Mouse (Mus musculus) midbrain, embryonic 15.5 days (tissue): Measurements from ENCODE around the gene AL732309.1. TPM values are rescaled to one million over a fixed set of nuclear protein-coding genes. Genes with fewer than 3 reads are reported as not detected.
A peak's percentile ranks its signal among the peaks of the same experiment; 100 is the strongest.

ENCODE experiments used
- ATAC-seq: fragments of 200-750 bp; cut with Nextera tagmentation; replicated peaks from 2 replicates; pipeline ENCODE4 v1.8.0; 2017; ENCODE audit warnings: moderate TSS enrichment
- H3K27ac ChIP-seq: fragments of 300-500 bp; sonication (generic); 2 replicates; pipeline ENCODE4 v1.5.1; 2015; ENCODE audit warnings: mild to moderate bottlenecking, inconsistent platforms
- H3K27me3 ChIP-seq: fragments of 300-500 bp; sonication (generic); replicated peaks from 2 replicates; pipeline ENCODE4 v1.6.1; 2015; ENCODE audit warnings: inconsistent platforms
- H3K36me3 ChIP-seq: fragments of 300-500 bp; sonication (generic); replicated peaks from 2 replicates; pipeline ENCODE4 v1.6.1; 2015; ENCODE audit warnings: inconsistent platforms
- H3K4me1 ChIP-seq: fragments of 300-500 bp; sonication (generic); 2 replicates; pipeline ENCODE4 v1.6.1; 2015; ENCODE audit warnings: inconsistent platforms
- H3K4me2 ChIP-seq: fragments of 300-500 bp; sonication (generic); 2 replicates; pipeline ENCODE4 v1.6.1; 2015; ENCODE audit warnings: inconsistent platforms, mild to moderate bottlenecking, moderate library complexity
- H3K4me3 ChIP-seq: fragments of 300-500 bp; sonication (generic); 2 replicates; pipeline ENCODE4 v1.5.1; 2015; ENCODE audit warnings: mild to moderate bottlenecking, inconsistent platforms
- H3K9ac ChIP-seq: fragments of 300-500 bp; sonication (generic); 2 replicates; pipeline ENCODE4 v1.6.1; 2015; ENCODE audit warnings: mild to moderate bottlenecking, inconsistent platforms
- H3K9me3 ChIP-seq: fragments of 300-500 bp; sonication (generic); 2 replicates; pipeline ENCODE4 v1.6.1; 2016; ENCODE audit warnings: inconsistent platforms
- WGBS: fragments of 180-500 bp; shearing (Covaris S2); methylation state at CpG from one replicate; pipeline ENCODE4 v1.1.7; 2015; ENCODE audit warnings: mixed read lengths; 5-methylcytosine and 5-hydroxymethylcytosine counted together
- polyA plus RNA-seq: library from polyadenylated mRNA; unstranded; fragments of >200 nt; fragmentation: Nextera tagmentation; extraction: Ambion mirVana; gene quantifications from 2 replicates; pipeline ENCODE4 v1.2.1, GENCODE M21; 2015

The AL732309.1 gene
- polyA plus RNA-seq, 1 experiment from 2014 or later = 6.2 TPM

DNA sequence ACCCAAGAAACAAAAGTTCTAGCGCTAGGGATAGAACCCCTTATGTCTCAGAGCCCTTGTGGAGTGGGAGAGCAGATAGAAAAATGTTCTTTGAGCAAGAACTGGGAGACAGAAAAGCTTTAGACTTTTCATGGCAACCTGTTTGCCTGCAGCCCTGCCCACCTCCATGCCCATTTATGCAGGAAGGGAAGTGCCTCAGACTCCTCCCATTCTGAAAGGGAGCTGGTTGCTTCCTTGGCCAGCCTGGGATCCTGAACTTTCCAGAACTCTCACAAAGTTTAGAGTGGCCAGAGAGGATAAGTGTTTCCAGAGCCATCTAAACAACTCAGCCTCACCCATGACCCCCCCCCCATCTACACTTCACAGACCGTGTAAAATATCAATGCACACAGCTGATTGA, 49.5 kb downstream of the AL732309.1 start:
- Histone ChIP-seq H3K27ac (no peak overlapping the region), H3K4me3 (no peak overlapping the region), H3K9ac (no peak overlapping the region), H3K4me1 (0 out of 2 replicates have a peak, but pooled peaks cover 5% of the 10 kb centered on the region), H3K36me3 (peaks cover 24% of the 10 kb centered on the region), H3K9me3 (no peaks in the 10 kb centered on the region), H3K27me3 (peaks cover 29% of the 10 kb centered on the region), H3K4me2 (no peak overlapping the region)
- 23% methylated on average over 2 of the region's 2 CpGs for WGBS
- ATAC-seq = no peak

DNA sequence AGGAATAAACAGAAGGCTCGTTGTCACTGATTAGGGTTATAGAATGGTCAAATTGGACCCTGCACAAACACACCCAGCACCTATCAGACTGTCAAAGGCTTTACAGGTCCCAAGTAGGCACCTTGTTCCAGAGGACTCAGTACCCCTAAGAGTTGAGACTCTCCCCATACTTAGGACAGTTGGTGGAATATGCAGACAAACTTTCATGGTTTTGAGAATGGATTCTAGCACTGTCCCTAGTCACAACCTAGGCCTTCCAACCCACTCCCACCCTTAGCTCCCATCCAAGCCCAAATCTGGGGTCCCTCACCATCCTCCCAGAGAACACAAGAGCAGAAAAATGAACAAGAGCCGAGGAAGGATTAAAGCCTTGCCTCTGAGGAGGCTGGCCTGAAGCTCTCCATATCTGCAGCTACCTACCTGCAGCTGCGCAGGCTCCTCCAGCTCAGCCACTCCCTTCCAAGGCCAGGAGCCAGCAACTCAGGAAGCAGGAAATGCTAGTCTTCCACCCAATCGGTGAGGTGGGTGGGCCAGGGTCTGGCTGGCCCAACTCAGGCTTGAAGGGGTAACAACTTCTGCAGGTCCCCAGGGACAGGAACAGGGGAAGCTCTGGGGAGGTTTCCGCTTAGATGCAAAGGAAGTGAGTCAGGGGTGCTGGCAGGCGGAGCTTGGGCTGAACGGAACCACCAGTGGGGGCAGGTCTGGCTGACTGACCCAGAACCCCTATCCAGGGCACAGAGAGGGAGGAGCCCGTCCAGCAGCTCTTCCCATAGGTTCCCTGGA, 50.3 kb downstream of the AL732309.1 start, which contains the start of gene Tor4a:
Tor4a (minus strand) TSS at position 715 of the 783 bp plus-strand sequence.
- 0 out of 2 replicates have a peak, but pooled peaks cover 5% of the 10 kb centered on the region for H3K4me1 ChIP-seq
- H3K27ac ChIP-seq = no peak within 1 kb of the TSS
- H3K27me3 ChIP-seq = peaks cover 29% of the 10 kb centered on the region
- no peak within 1 kb of the TSS for H3K4me3 ChIP-seq
- no peaks in the 10 kb centered on the region for H3K9me3 ChIP-seq
- ATAC-seq = no peak; the same call in 1 of the 2 replicates
- no peak within 1 kb of the TSS for H3K9ac ChIP-seq
- 13% methylated on average over 8 of the region's 8 CpGs for WGBS
- peak within 1 kb of the TSS; percentile 24; the same call in 1 of the 2 replicates for H3K4me2 ChIP-seq
- peaks cover 22% of the 10 kb centered on the region for H3K36me3 ChIP-seq

- no peaks in the 10 kb centered on the region for H3K9me3 ChIP-seq
- H3K27me3 ChIP-seq = peaks cover 29% of the 10 kb centered on the region
- 0 out of 2 replicates have a peak, but pooled peaks cover 5% of the 10 kb centered on the region for H3K4me1 ChIP-seq
- H3K4me2 ChIP-seq = peak overlapping the region; percentile 24; the same call in 1 of the 2 replicates
- H3K9ac ChIP-seq = no peak overlapping the region
- WGBS = 19% methylated on average over 55 of the region's 55 CpGs
- no peak for ATAC-seq
- H3K4me3 ChIP-seq = no peak overlapping the region
- no peak overlapping the region for H3K27ac ChIP-seq
- H3K36me3 ChIP-seq = peaks cover 13% of the 10 kb centered on the region
These were observed 51.2 kb downstream of the AL732309.1 start for GRCm38 (mm10) chr2:25195211-25196156.

Other genes with a start within 250 kb of the AL732309.1 start
- gene Nsmf, start 192.5 kb downstream of the AL732309.1 start, polyA plus RNA-seq = 180 and 188 TPM in 2 replicates
- not detected in 2 replicates for gene Entpd8, start 166.6 kb downstream of the AL732309.1 start, polyA plus RNA-seq
- not detected in 2 replicates for gene Noxa1, start 151.7 kb downstream of the AL732309.1 start, polyA plus RNA-seq
- 15.3 and 18.1 TPM in 2 replicates for gene Nrarp, start 66.1 kb downstream of the AL732309.1 start, polyA plus RNA-seq
- 1.9 and 2.0 TPM in 2 replicates for gene Tor4a, start 50.0 kb downstream of the AL732309.1 start, polyA plus RNA-seq
- gene Nelfb, start 35.4 kb downstream of the AL732309.1 start, polyA plus RNA-seq = 126 and 129 TPM in 2 replicates
- not detected in 2 replicates for gene Stpg3, start 32.2 kb downstream of the AL732309.1 start, polyA plus RNA-seq
- 0.43 and 0.78 TPM in 2 replicates for gene Fam166a, start 28.1 kb downstream of the AL732309.1 start, polyA plus RNA-seq
- 364 and 396 TPM in 2 replicates for gene Tubb4b, start 22.2 kb downstream of the AL732309.1 start, polyA plus RNA-seq
- not detected in 2 replicates for gene Slc34a3, start 12.5 kb downstream of the AL732309.1 start, polyA plus RNA-seq
- not detected in 2 replicates for gene Rnf224, start 10.1 kb downstream of the AL732309.1 start, polyA plus RNA-seq
- 148 and 150 TPM in 2 replicates for gene Rnf208, start 4.6 kb downstream of the AL732309.1 start, polyA plus RNA-seq
- 0.26 and 0.46 TPM in 2 replicates for gene Cysrt1, start 4.4 kb downstream of the AL732309.1 start, polyA plus RNA-seq
- 13.8 and 15.4 TPM in 2 replicates for gene Tmem203, start 8.6 kb upstream of the AL732309.1 start, polyA plus RNA-seq
- gene Tprn, start 15.8 kb upstream of the AL732309.1 start, polyA plus RNA-seq = 16.7 and 16.9 TPM in 2 replicates
- 186 and 197 TPM in 2 replicates for gene Ssna1, start 25.6 kb upstream of the AL732309.1 start, polyA plus RNA-seq
- 153 and 157 TPM in 2 replicates for gene Anapc2, start 25.6 kb upstream of the AL732309.1 start, polyA plus RNA-seq
- gene Tmem210, start 41.3 kb upstream of the AL732309.1 start, polyA plus RNA-seq = not detected in 2 replicates
- gene Lrrc26, start 43.1 kb upstream of the AL732309.1 start, polyA plus RNA-seq = 0.14 and 0.23 TPM in 2 replicates
- 49.1 and 51.5 TPM in 2 replicates for gene Grin1, start 72.3 kb upstream of the AL732309.1 start, polyA plus RNA-seq
- 44.3 and 50.3 TPM in 2 replicates for gene Man1b1, start 85.5 kb upstream of the AL732309.1 start, polyA plus RNA-seq
- 23.8 and 25.8 TPM in 2 replicates for gene Dpp7, start 109.5 kb upstream of the AL732309.1 start, polyA plus RNA-seq
- gene Uap1l1, start 118.8 kb upstream of the AL732309.1 start, polyA plus RNA-seq = 5.6 and 5.9 TPM in 2 replicates
- 11.1 and 14.7 TPM in 2 replicates for gene Sapcd2, start 125.5 kb upstream of the AL732309.1 start, polyA plus RNA-seq
- 2.7 and 3.3 TPM in 2 replicates for gene Entpd2, start 149.0 kb upstream of the AL732309.1 start, polyA plus RNA-seq
- 498 and 520 TPM in 2 replicates for gene Npdc1, start 152.5 kb upstream of the AL732309.1 start, polyA plus RNA-seq
- gene Fut7, start 176.4 kb upstream of the AL732309.1 start, polyA plus RNA-seq = 0.17 and 0.41 TPM in 2 replicates
- gene Abca2, start 181.8 kb upstream of the AL732309.1 start, polyA plus RNA-seq = 16.4 and 17.6 TPM in 2 replicates
- 3.3 and 3.9 TPM in 2 replicates for gene Clic3, start 210.0 kb upstream of the AL732309.1 start, polyA plus RNA-seq
- gene Paxx, start 214.2 kb upstream of the AL732309.1 start, polyA plus RNA-seq = 119 and 128 TPM in 2 replicates
- 822 and 843 TPM in 2 replicates for gene Ptgds, start 223.2 kb upstream of the AL732309.1 start, polyA plus RNA-seq
- not detected in 2 replicates for gene Lcn12, start 247.0 kb upstream of the AL732309.1 start, polyA plus RNA-seq